Mouse (Mus musculus): ENCODE measurements at regions not wholly inside any gene's neighbourhood (a gene's known extent, or its start where the extent isn't known, plus 50 kb on each side); places are given as distances from the start of the nearest gene placed in this dataset.

GRCm38 (mm10) chr17:53250570-53251265 lies 212.4 kb downstream of the Efhb start:
- Histone ChIP-seq H3K4me2 (no peak overlapping the region), H3K4me3 (replicated peaks) (no peak overlapping the region), H3K36me3 (no peaks in the 10 kb centered on the region), H3K4me1 (no peaks in the 10 kb centered on the region), H3K27me3 (replicated peaks) (no peaks in the 10 kb centered on the region), H3K27ac (replicated peaks) (no peak overlapping the region), H3K9ac (replicated peaks) (no peak overlapping the region), H3K9me3 (replicated peaks) (no peaks in the 10 kb centered on the region)
- WGBS: 91% methylated on average over 5 of the region's 5 CpGs
- ATAC-seq (ENCODE audit: low FRiP score): no peak

- no peak for ATAC-seq (ENCODE audit: low FRiP score)
- Histone ChIP-seq H3K27ac (replicated peaks) (no peak overlapping the region), H3K4me1 (no peaks in the 10 kb centered on the region), H3K9ac (replicated peaks) (no peak overlapping the region), H3K9me3 (replicated peaks) (no peaks in the 10 kb centered on the region), H3K4me3 (replicated peaks) (no peak overlapping the region), H3K27me3 (replicated peaks) (no peaks in the 10 kb centered on the region), H3K36me3 (no peaks in the 10 kb centered on the region), H3K4me2 (no peak overlapping the region)
- WGBS: 30% methylated on average over 2 of the region's 2 CpGs
These were observed 214.6 kb downstream of the Efhb start for GRCm38 (mm10) chr17:53248501-53248900.

- WGBS: 52% methylated on average over 3 of the region's 3 CpGs
- Histone ChIP-seq H3K4me2 (no peak overlapping the region), H3K9me3 (replicated peaks) (no peaks in the 10 kb centered on the region), H3K4me1 (no peaks in the 10 kb centered on the region), H3K27me3 (replicated peaks) (no peaks in the 10 kb centered on the region), H3K9ac (replicated peaks) (no peak overlapping the region), H3K4me3 (replicated peaks) (no peak overlapping the region), H3K27ac (replicated peaks) (no peak overlapping the region), H3K36me3 (no peaks in the 10 kb centered on the region)
- peak; percentile 24; the same call in 1 of the 2 replicates for ATAC-seq (ENCODE audit: low FRiP score)
These were observed 215.4 kb downstream of the Efhb start for GRCm38 (mm10) chr17:53247593-53248236.

GRCm38 (mm10) chr17:53210416-53210772 lies 252.7 kb downstream of the Efhb start:
- no peaks in the 10 kb centered on the region for H3K27me3 ChIP-seq (replicated peaks)
- H3K36me3 ChIP-seq: no peaks in the 10 kb centered on the region
- ATAC-seq (ENCODE audit: low FRiP score): no peak
- H3K4me3 ChIP-seq (replicated peaks): no peak overlapping the region
- H3K4me2 ChIP-seq: no peak overlapping the region
- H3K27ac ChIP-seq (replicated peaks): no peak overlapping the region
- H3K9ac ChIP-seq (replicated peaks): no peak overlapping the region
- H3K4me1 ChIP-seq: no peaks in the 10 kb centered on the region
- H3K9me3 ChIP-seq (replicated peaks): no peaks in the 10 kb centered on the region

- Histone ChIP-seq H3K9ac (replicated peaks) (no peak overlapping the region), H3K27me3 (replicated peaks) (no peaks in the 10 kb centered on the region), H3K4me1 (no peaks in the 10 kb centered on the region), H3K4me2 (no peak overlapping the region), H3K27ac (replicated peaks) (no peak overlapping the region), H3K4me3 (replicated peaks) (no peak overlapping the region), H3K9me3 (replicated peaks) (no peaks in the 10 kb centered on the region), H3K36me3 (no peaks in the 10 kb centered on the region)
- no peak for ATAC-seq (ENCODE audit: low FRiP score)
- 7% methylated on average over 7 of the region's 7 CpGs for WGBS
These were observed 253.3 kb downstream of the Efhb start for GRCm38 (mm10) chr17:53209720-53210415.

Data from neural tube, embryonic 15.5 days (tissue).